Mouse (Mus musculus): ENCODE measurements around the gene Borcs6.

Borcs6 gene

GRCm38 (mm10) chr11:69070093-69070492 lies 10.6 kb downstream of the Borcs6 start:
- in situ Hi-C loops (cut with MboI, MseI), result no loop called here

DNA sequence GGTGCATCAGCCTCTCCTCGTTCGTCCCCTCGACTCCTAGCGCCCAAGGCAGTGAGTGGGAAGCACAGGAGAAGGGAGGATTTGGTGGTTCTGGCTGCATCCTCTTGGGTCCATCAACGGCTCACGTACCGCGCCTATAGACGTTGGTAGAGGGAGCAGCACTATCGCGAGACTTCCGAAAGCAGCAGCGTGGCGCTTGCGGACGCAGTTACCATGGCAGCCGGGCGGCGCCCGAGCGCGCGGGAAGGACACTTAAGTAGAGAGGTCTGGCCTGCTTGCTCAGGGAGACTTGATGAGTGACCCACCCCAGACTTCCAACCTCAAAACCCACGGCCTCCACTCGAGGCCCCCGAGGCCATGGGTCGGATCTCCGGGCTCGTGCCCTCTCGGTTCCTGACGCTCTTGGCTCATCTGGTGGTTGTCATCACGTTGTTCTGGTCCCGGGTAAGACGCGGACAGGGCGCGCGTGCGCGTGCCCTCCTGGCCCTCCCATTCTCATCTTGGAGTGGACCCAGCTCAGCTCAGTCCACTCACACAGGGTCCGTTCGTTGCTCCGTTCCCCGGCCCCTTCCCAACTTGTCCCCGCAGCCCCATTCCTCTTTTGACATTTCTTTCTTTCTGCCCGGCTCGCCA lies 11.2 kb downstream of the Borcs6 start, which contains the start of gene Tmem107:
Gene Tmem107 (plus strand): TSS at position 217 of the 633 bp plus-strand sequence.
- in situ Hi-C loops (cut with MboI, MseI), result no loop called here

DNA sequence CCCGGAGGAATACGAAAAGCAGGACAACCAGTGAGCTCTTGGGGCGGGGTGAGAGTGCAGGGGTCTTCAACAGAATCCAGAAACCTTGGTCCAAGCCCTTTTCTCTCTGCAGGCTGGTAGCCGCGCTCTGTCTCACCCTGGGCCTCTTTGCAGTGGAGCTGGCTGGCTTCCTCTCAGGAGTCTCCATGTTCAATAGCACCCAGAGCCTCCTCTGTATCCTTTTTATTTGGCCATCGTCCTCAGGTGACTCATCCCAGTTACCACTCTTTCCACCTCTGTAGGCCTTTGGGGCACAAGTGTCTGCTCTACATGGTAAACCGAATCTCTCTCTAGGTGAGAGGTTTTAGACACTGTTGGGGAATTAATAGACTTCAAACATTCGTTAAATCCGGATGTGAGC lies 11.7 kb downstream of the Borcs6 start:
- in situ Hi-C loops (cut with MboI, MseI), result no loop called here

- in situ Hi-C loops (cut with MboI, MseI), result no loop called here
Measured at GRCm38 (mm10) chr11:69072234-69072633, 12.7 kb downstream of the Borcs6 start.

DNA sequence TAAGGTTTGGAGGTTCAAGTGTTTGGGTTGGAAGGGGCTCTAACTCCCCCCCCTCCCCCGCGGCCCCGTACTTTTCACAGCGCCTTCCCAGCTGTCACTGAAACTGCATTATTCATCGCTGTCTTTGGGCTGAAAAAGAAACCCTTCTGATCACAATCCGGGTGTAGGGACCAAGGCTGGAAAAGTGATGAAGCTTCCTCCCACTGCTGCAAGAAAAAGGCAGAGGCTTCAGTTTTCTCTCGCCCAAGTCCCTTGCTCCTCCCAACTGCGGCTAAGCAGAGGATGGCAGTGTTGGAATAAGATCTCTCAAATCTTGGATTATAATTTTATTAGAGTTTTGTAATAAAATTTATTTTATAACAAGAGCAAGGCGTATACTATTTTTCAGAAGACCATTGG lies 13.1 kb downstream of the Borcs6 start:
- in situ Hi-C loops (cut with MboI, MseI), result no loop called here

- in situ Hi-C loops (cut with MboI, MseI), result no loop called here
Measured at GRCm38 (mm10) chr11:69073065-69073888, 13.8 kb downstream of the Borcs6 start.

DNA sequence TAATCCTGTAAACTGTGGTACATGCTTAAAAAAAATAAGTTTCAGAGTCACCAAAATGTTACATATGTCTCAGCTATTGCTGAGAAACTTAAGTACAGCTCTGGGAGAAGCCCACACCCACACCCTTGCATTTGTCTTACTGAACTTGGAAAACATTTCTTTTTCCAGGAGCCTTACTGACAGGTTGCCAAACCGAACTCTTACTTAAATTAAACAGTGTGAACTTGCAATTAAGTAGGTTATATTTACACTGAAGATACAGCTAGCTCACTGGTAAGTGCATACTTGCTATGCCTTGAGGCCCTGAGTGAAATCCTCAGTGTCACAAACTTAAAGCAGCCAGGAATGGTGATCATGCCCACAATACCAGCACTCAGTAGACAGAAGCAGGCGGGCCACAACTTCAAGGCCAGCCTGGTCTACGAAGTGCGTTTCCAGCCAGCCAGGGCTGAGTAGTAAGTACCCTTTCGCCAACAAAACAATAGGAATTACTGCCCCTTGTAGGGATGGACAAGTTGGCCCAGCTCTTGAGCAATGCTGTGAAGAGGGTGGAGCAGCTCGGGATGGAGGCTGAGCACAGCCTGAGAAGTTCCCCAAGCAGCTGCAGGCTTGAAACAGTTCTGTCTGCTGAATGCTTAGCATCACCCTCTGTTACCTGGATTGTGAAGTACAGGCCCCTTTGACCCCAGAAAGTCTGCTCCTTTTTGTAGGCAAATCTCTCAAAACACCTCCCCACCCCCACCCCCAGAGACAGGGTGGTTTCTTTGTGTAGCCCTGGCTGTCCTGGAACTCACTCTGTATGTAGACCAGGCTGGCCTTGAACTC lies 14.6 kb downstream of the Borcs6 start:
- in situ Hi-C loops (cut with MboI, MseI), result no loop called here

- in situ Hi-C loops (cut with MboI, MseI), result no loop called here
Measured at GRCm38 (mm10) chr11:69074776-69075069, 15.2 kb downstream of the Borcs6 start.

DNA sequence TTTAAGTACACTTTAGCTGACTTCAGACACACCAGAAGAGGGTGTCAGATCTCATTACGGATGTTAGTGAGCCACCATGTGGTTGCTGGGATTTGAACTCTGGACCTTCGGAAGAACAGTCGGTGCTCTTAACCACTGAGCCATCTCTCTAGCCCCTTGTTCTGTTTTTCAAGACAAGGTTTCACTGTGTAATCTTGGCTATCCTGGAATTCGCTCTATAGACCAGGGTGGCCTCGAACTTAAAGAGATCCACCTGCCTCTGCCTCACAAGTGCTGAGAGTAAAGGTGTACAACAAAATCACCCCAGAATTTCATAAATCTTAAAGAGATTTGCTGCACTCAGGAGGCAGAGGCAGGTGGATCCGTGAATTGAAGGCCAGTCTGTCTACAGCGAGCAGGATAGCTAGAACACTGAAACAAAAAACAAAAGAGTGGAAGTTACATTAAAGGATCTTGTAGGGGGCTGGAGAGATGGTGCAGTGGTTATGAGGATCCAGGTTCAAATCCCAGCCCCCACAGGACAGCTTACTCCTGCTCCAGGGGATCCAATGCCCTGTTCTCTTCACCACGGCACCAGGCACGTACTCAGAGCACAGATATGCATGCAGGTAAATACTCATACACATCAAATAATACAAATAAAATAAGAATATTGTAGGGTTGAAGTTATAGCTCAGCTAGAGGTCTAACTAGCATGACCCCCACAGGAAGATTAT lies 16.4 kb downstream of the Borcs6 start:
- in situ Hi-C loops (cut with MboI, MseI), result no loop called here

DNA sequence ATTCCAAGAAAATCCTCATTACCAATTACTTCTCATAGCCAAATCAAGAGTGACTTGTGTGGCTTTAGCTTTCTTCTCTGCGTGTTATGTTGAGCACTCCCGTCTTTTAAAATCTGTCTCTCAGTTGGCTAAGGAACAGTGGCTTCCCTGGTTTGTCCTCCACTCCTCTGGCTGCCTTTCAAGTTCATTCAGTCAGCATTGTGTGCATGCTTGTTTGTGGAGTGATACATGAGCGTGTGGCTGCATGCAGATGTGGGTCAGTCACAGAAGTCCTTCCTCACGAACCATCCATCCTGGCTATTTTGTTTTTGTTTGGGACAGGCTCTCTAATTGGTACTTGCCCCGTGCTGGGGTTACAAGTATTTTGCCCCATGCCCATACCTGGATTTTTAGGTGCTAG lies 17.1 kb downstream of the Borcs6 start:
- in situ Hi-C loops (cut with MboI, MseI), result no loop called here

GRCm38 (mm10) chr11:69077316-69077715 lies 17.8 kb downstream of the Borcs6 start:
- in situ Hi-C loops (cut with MboI, MseI), result no loop called here

DNA sequence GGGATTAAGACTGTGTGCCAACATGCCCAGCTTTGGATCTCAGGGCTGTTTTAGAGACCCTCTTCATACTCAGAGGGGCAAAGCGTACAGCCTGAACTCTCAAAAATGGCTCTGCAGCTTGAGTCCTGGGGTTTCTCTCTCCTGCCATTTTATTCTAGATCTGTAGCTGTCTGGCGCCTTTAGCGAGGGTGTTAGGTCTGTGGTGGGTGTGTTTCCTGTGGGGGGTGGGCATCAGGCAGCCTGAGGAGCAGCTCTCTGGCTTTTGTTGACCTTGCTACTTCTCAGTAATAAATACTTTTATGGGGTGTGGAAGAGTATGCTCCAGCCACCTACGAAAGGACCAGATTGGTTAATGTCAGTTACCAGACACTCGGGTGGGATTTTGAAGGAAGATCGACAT lies 18.5 kb downstream of the Borcs6 start:
- in situ Hi-C loops (cut with MboI, MseI), result no loop called here

- in situ Hi-C loops (cut with MboI, MseI), result no loop called here
Measured at GRCm38 (mm10) chr11:69078805-69079438, 19.4 kb downstream of the Borcs6 start.

DNA sequence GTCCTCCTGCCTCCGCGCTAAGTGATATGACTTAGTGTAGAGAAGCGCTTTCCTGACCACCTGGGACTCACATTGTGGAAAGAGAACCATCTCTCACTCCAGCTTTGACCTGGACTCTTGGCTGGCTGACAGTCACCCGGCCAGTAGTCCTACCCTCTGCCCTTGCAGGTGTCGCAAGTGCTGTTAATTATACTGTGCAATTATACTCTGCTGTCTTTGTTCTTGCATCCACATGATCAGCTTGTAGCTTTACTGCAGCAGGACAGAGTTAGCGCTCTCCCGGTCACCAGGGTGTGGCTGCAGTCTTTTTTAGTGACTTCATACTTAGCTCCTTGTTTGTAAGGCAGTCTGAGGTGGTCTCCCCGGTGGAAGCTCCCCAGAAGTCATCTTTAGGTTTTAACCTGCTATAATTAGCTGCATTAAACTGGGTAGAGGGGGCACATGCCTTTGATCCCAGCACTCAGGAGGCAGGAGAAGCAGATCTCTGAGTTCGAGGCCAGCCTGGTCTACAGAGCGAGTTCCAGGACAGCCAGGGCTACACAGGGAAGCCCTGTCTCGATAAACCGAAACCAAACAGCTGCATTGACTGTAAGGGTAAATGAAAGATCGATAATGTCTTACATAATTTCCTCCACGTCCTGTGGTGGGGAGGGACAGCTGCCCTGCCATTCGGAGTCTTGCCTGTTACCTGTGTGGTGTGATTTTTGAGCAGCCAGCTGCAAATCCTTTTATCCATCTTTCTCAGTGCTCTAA lies 20.8 kb downstream of the Borcs6 start:
- in situ Hi-C loops (cut with MboI, MseI), result loop anchor here (10.0 kb wide), 1 partner anchor 1685 kb away; the partner anchor contains the start of gene Zfp3

DNA sequence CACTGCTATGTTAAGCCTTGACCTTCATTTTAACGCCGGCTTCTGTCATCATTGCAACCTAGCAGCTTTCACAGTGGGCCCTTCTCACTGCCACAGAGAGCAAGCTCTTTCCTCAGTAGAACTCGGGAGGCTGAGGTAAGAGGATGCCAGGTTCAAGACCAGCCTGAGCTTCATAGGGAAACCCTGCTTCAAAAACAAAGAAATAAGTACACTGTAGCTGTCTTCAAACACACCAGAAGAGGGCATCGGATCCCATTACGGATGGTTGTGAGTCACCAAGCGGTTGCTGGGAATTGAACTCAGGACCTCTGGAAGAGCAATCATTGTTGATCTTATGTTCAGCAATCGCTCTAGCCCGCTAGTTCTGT lies 21.3 kb downstream of the Borcs6 start:
- in situ Hi-C loops (cut with MboI, MseI), result loop anchor here (10.0 kb wide), 1 partner anchor 1684 kb away; the partner anchor contains the start of gene Zfp3

GRCm38 (mm10) chr11:69081613-69082012 lies 22.1 kb downstream of the Borcs6 start:
- in situ Hi-C loops (cut with MboI, MseI), result loop anchor here (10.0 kb wide), 1 partner anchor 1683 kb away; the partner anchor contains the start of gene Zfp3

DNA sequence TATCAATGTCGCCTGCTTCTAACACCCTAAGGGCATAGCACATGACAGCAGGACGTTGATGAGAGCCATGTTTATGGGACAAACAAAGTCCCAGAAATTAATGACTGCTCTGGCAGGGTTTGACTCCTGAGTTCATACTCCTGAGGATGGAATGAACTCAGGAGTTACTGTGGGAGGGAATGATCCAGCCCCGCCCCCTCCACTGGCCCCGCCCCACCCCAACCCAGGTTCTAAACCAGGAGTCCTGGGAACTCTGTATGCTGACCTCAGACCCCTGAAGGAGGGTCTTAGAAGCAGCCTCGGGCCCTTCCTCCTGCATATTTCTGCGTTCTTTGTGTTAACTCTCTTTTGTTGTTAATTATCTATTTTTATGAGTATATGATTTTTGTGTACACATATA lies 26.1 kb downstream of the Borcs6 start:
- in situ Hi-C loops (cut with MboI, MseI), result loop anchor here (10.0 kb wide), 1 partner anchor 1679 kb away; the partner anchor contains the start of gene Zfp3

DNA sequence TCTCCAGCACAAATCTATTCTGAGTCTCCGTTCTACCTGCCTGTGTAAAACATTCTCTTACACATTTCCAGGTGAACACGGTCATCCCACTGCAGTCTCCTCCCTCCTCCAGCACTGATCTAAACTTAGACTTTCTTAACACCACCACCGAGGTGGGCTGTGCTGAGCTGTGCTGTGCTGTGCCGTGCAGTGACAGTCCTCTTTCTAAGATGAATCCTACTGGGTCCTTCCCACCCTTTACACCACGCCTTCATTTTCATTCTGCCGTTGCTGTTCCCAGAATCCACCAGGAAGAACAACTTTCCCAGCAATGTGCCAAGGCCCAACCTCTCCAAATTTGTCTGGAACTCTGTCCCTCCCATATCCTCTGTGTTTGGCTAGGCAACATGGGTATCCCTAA lies 26.9 kb downstream of the Borcs6 start:
- in situ Hi-C loops (cut with MboI, MseI), result loop anchor here (10.0 kb wide), 1 partner anchor 1678 kb away; the partner anchor contains the start of gene Zfp3

- in situ Hi-C loops (cut with MboI, MseI), result loop anchor here (10.0 kb wide), 1 partner anchor 1678 kb away; the partner anchor contains the start of gene Zfp3
Measured at GRCm38 (mm10) chr11:69087082-69087481, 27.6 kb downstream of the Borcs6 start.

- in situ Hi-C loops (cut with MboI, MseI), result loop anchor here (10.0 kb wide), 1 partner anchor 1677 kb away; the partner anchor contains the start of gene Zfp3
Measured at GRCm38 (mm10) chr11:69087597-69087996, 28.1 kb downstream of the Borcs6 start.

Measured in regulatory T cell (primary cell).